Mouse (Mus musculus) spleen, adult 18-20 months (tissue): ENCODE results near the gene Akap8l.
A peak's percentile ranks its signal among the peaks of the same experiment; 100 is the strongest.

ENCODE experiments used
- DNase-seq, 2 experiments: peaks; one replicate each; pipeline ENCODE4 v3.0.0; 2022; ENCODE audit warnings: mixed read lengths in 2 of 2

Akap8l gene

GRCm38 (mm10) chr17:32350382-32350983 lies at the start of gene Akap8l:
Gene Akap8l (minus strand): TSS chr17:32350607.
- peak; percentile 89 to 90 for DNase-seq

- no peak for DNase-seq
Measured at GRCm38 (mm10) chr17:32396266-32396665, 45.9 kb upstream of the Akap8l start.

- DNase-seq = no peak
Measured at GRCm38 (mm10) chr17:32393944-32394343, 43.5 kb upstream of the Akap8l start.

GRCm38 (mm10) chr17:32389101-32389659 lies 38.8 kb upstream of the Akap8l start, which contains the start of gene Wiz:
Gene Wiz (minus strand): TSS chr17:32389439.
- peak; percentile 88 to 90 for DNase-seq

- peak; percentile 45 to 57 for DNase-seq
Measured at GRCm38 (mm10) chr17:32388370-32389100, 38.1 kb upstream of the Akap8l start.

GRCm38 (mm10) chr17:32387986-32388369 lies 37.6 kb upstream of the Akap8l start:
- no peak for DNase-seq

GRCm38 (mm10) chr17:32386659-32387432 lies 36.4 kb upstream of the Akap8l start:
- DNase-seq = peak in 1 of 2 experiments; percentile 53

- DNase-seq = no peak
Measured at GRCm38 (mm10) chr17:32383661-32384060, 33.3 kb upstream of the Akap8l start.

- no peak for DNase-seq
Measured at GRCm38 (mm10) chr17:32382576-32382975, 32.2 kb upstream of the Akap8l start.

GRCm38 (mm10) chr17:32378786-32379185 lies 28.4 kb upstream of the Akap8l start:
- DNase-seq = no peak

GRCm38 (mm10) chr17:32377137-32377536 lies 26.7 kb upstream of the Akap8l start:
- no peak for DNase-seq

- DNase-seq = no peak
Measured at GRCm38 (mm10) chr17:32376475-32376874, 26.1 kb upstream of the Akap8l start.

- no peak for DNase-seq
Measured at GRCm38 (mm10) chr17:32368991-32369578, 18.7 kb upstream of the Akap8l start.

GRCm38 (mm10) chr17:32367706-32368105 lies 17.3 kb upstream of the Akap8l start:
- no peak for DNase-seq

- DNase-seq = no peak
Measured at GRCm38 (mm10) chr17:32365296-32365695, 14.9 kb upstream of the Akap8l start.

GRCm38 (mm10) chr17:32364850-32365249 lies 14.4 kb upstream of the Akap8l start:
- DNase-seq = no peak

GRCm38 (mm10) chr17:32364331-32364730 lies 13.9 kb upstream of the Akap8l start:
- DNase-seq = peak; percentile 65 to 80

- DNase-seq = no peak
Measured at GRCm38 (mm10) chr17:32363821-32364301, 13.5 kb upstream of the Akap8l start.

GRCm38 (mm10) chr17:32362686-32363085 lies 12.3 kb upstream of the Akap8l start:
- DNase-seq = no peak

GRCm38 (mm10) chr17:32359928-32360327 lies 9.5 kb upstream of the Akap8l start:
- DNase-seq = no peak

- DNase-seq = no peak
Measured at GRCm38 (mm10) chr17:32358943-32359340, 8.5 kb upstream of the Akap8l start.

- no peak for DNase-seq
Measured at GRCm38 (mm10) chr17:32358192-32358942, 8.0 kb upstream of the Akap8l start.
